Mouse (Mus musculus) liver, adult 2 months (tissue): ENCODE measurements around the gene Ergic1.

Source experiments
- CTCF ChIP-seq: fragments of 200-500 bp; IDR thresholded peaks from 2 replicates; pipeline ENCODE4 v1.5.1; 2011; ENCODE audit warnings: low read depth, low read length, control low read depth
- POLR2A ChIP-seq: fragments of 200-500 bp; IDR thresholded peaks from 2 replicates; pipeline ENCODE4 v1.6.1; 2011; ENCODE audit warnings: low read length, control low read depth; ENCODE audit not compliant: insufficient read depth; ENCODE audit errors: extremely low read depth

DNA sequence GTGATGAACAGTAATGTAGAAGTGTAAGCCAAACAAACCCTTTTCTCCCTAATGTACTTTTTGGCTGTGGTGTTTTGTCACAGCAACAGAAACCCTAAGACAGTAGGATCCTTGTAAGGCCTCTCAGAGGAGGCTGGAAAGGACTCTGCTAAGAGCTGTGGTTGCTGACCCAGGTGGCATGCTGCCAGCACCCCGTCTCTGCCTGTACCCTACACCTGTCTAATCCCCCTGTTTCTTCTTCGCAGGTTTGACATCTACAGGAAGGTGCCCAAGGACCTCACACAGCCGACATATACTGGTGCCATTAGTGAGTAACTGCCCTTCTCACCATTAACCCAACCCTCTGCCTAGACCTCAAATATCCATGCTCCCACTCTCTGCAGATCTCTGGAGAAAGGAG is 47.1 kb downstream of the Ergic1 start:
- no peak for TF ChIP-seq CTCF
- no peak for TF ChIP-seq POLR2A
